Mouse (Mus musculus) layer of hippocampus, adult 9-10 months (tissue): ENCODE measurements at regions not wholly inside any gene's neighbourhood (a gene's known extent, or its start where the extent isn't known, plus 50 kb on each side); places are given as distances from the start of the nearest gene placed in this dataset.

Source experiments
- DNase-seq: peaks from one replicate; pipeline ENCODE4 v3.0.0; 2022; ENCODE audit warnings: low spot score

DNA sequence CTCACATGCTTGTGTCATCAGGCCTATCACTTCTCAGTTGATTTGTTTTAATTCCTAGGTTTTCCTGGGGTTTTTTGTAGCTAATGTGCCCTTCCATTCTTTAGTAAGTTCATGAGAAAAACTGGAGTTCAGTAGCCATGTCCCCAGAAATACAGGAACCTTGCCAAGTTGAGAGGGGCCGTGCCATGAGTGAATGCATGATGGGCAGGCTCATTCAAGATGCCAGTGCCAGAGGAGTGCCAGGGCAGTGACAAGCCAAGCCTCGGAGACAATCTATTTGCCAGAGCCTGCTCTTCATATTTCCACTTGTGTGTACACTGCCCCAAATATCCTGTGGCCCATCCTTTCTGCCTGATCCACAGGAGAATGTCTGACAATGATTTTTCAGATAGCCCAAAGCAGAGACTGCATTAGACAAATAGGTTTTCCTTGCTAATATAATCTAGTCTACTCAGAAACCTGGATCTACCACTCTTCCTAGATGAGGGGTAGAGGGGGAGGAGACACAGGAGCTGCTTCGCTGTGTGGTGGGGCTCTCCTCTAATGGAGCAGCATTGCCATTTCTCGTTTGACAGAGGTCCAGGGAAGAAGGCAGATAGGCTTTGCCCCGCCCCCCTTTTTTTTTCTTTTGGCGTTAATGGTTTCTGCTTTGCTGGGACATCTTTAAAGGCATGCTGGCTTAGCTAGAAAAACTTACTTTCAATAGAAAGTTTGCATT is 569.5 kb upstream of the Arid1b start:
- DNase-seq: no peak

DNA sequence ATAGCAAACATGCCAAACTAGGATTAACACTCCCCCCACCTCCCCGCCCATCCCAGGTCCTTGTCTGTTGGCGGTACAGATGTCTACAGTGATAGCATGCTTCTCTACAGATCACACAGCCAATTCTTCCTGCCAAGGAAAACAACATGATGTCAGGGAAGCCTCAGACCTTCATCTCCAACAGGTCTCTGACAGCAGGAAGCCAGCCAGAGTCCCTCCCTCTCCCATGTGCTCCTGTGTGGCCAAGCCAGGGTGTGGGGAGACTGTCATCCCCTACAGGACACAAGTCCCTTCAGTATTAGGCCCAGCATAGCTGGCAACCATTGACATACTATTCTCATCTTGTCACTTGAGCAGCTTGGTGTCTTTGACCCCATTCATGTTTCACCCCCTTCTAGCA is 568.8 kb upstream of the Arid1b start:
- DNase-seq: no peak

DNA sequence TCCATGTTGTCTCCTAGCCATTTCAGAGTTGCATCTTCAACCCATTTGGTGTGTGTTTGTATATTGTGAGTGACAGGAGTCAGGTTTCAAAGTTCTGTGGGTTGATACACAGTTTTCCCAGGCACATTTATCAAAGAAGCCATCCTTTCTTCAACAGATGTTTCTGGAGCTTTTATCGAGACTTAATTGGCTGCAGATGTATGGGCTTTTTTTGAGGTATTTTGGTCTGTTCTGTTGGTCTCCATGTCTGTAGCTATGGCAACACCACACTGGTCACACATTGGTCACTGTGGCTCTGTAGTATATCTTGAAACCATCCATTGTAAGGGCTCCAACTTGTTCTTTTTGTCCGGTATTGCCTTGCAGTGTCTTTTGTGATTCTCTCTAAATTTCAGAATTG is 565.1 kb upstream of the Arid1b start:
- DNase-seq: no peak

DNA sequence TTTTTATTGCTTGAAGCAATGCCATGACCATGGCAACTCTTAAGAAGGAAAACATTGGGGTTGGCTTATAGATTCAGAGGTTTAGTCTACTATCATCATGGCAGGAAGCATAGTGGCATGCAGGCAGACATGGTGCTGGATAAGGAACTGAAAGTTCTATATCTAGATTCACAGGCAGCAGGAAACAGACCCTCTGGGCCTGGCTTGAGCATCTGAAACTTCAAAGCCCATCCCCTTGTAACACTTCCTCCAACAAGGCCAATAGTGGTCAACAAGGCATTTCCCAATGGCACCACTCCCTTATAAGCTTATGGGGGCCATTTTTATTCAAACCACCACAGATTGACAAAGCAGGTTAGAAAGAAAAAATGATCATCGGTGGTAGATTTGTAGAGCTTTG is 548.5 kb upstream of the Arid1b start:
- DNase-seq: no peak

DNA sequence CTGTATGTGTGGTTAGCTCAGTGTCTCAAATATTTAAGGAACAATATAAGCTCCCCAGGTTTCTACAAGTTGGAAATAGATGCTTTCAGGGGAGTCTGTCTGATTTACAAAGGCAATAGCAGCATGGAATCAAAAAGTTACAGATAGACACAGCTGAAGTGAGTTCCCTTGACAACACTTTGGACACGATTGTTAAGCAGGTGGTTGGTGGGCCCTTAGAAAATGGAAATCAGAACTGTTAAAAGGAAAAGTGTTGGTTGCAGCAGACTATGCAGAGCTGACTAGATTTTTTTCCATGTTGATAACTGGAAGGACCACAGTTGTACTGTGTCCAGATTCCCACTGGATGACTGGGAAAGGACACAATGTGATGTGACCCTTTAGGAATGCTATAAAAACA is 536.6 kb upstream of the Arid1b start:
- DNase-seq: peak; percentile 27

DNA sequence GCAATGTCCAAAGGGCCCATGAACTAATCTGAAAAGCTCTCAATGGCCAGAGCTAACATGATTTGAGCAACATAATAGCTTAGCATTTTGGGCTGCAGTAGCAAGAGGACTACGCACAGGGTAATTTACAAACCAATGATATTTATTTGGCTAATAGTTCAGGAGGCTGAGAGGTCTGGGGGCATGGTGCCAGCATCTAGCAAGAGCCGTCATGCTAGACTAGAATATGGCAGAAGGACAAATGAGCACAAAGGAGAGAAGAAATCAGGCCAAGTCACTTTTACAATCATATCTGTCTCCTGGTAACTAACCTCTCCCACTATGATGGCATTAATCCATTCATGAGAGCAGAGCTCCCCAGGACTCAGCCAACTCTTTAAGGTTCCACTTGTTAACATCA is 532.6 kb upstream of the Arid1b start:
- DNase-seq: no peak

DNA sequence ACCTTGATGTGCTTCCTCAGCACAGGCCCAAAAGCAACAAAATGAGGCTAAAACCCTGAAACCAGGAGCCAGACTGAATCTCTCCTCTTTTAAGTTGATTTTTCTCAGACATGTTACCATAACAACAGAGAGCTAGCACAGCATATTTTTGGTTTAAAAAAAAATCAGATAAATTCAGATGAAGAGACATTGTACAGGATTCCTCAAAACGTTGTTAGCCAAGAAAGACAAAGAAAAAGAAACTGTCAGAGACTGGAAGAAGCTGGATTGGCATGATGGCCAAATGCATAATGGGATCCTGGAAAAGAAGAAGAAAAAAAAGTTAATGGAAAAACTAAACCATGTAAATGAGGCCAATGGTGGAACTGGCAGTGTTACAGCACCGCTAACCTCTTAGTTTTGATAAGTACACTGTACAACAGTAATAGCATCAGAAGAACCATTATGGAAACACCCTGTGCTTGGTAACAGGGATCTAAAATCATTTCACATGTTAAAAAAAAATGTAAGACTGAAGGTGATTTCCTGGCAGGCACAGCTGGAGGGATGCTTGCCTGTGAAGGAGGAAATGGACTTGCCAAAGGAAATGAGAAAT is 529.7 kb upstream of the Arid1b start:
- no peak for DNase-seq

DNA sequence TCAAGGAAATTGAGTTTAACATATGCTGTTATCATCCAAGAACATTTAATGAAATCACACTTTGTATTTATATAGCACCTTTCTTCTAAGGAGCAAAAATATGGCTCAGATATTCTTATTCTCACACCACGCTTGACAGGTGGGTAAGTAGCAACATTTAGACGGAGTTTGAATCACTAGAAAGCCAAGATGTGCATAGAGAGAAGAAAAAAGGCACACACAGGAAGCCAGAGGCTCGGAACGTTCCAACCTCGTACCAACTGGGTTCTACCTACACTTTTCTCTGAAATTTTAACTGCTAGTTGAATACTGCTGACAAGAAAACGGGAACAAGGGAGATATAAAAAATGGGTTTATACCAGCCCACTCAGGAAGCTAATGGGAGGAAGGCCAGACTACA is 528.4 kb upstream of the Arid1b start:
- no peak for DNase-seq

DNA sequence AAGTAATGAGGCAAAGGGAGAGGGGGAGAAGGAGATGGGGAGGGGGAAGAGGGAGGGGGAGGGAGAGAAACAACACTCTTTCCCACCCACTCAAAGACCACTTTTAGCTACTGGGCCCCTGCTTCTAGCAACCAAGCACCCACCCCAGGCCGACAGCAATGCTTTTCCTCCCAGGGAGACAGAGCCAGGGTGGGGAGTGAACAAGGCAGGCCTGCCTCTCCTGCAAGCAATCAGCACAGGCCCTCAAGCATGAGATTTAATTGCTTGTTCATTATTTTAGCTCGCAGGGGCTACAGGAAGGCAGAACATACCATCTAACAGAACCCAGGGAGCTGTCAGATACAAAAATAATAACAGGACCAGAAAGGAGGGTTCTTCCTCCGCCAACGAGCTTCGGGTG is 521.7 kb upstream of the Arid1b start:
- no peak for DNase-seq

DNA sequence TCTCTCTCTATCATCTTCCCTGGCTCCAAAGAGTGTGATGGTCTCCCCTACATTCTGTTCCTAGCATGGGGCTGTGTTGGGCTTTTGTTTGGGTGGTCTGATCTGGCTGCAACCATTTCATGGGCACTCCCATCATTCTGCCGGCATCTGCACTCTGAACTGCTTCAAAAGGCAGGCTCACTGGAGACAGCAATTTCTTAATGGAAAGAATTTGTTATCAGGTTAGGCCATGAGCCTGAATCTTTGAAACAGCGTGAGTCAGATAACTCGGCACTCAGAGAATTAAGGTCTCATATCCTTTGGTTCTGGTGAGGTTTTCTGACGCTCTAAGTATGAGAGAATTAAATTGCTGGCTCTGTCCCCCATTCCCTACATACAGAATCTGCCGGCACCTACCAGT is 519.8 kb upstream of the Arid1b start:
- no peak for DNase-seq

DNA sequence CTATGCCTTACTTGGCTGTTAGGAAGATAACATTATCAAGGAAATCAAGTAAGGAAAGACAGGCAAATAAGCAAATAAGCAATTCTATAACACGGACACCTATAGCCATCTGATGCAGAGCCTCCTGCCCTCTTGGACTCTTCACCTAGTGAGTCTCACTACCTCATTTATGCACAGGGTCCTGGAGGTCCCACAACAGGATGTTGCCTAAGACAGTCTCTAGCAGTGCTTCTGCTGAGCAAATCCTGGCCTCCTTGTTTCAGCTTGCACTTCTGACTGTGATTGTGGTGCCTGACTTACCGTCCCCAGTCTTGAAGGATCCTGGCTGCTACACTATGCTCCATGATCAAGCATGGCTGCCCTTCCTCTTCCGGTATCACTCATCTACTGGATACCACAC is 518.5 kb upstream of the Arid1b start:
- DNase-seq: no peak

DNA sequence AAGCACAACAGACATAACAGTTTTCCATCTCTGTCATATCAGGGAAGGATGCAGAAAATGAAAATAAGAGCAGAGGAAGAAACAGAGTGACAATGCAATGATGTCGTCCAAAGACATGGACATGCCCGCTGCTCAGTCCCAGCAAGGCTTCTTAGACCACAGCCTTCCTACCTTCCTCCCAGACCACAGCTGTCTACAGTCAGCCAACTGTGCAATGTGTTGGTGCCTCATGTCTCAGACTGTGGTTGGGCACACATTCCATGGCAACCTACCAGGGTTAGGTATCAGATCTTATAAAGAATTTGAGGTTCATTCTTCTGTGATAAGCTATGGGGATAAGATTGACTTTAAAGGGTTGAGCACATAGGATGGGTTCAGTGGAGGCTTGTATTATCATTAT is 499.7 kb upstream of the Arid1b start:
- no peak for DNase-seq

DNA sequence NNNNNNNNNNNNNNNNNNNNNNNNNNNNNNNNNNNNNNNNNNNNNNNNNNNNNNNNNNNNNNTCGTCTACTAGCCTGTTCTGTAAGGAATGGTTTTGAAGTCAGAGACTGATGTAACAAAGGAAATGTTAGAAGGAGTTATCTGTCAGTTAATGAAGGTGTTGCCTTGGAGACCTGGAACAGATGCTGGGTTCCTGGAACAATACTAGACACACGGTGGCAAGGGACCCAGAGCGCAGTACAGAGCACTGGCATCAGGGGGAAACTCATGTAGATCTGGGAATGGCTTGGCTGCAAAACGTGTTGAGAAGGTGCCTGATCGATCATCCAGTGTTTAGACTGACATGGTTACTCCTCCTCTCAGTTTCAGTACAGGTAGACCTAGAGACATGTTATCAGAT is 493.6 kb upstream of the Arid1b start:
- DNase-seq: no peak

DNA sequence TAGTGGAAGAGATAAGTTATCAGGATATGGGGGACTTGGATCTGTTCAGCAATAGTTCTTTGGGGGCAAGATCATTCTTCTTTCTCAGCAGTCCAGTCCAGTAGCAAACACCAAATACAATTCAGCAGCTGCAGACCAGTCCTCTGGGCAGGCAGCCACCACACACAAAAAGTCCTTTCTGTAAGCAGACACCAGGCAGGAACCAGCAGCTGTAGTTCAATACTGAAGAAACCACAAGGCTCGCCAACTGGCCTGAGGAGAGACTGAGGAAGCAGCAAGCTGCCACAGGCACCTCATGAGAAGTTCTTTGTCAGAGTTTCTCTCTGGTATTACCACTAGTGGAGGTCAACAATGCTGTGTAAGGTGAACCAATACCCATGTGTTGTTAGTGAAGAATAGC is 493.1 kb upstream of the Arid1b start:
- no peak for DNase-seq

DNA sequence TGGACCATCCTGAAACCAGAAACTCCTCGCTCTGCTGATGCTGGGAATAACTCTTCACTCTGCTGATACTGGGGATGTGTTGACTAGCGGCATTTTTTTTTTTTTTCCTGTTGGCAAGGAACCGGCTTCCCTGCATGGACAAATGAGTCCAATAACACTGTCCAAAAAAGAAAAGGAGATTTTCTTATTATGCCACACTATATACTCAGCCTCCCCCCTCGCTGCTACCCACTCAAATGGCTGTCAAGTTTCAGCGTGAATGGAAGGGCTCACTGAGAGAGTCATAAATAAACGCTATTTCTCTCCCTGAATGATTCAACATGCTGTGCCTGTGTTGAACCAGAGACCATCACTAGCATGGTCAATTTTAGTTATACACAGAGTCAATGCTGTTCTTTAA is 489.2 kb upstream of the Arid1b start:
- DNase-seq: no peak

DNA sequence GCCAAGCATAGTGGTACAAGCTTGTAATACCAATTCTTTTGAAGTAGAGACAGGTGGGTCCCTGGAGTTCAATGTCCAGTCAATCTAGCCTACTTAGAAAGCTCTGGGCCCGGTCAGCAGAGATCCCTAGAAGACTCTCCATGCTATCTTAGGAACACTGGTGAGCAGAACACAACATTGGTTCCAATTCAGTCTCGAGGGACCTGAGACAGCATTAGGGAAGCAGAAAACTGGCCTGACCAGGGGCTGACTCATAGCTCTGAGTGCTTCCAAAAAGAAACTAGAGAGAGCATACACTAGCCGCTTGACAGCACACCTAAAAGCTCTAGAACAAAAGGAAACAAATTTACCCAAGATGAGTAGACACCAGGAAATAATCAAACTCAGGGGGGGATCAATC is 484.6 kb upstream of the Arid1b start:
- DNase-seq: no peak

DNA sequence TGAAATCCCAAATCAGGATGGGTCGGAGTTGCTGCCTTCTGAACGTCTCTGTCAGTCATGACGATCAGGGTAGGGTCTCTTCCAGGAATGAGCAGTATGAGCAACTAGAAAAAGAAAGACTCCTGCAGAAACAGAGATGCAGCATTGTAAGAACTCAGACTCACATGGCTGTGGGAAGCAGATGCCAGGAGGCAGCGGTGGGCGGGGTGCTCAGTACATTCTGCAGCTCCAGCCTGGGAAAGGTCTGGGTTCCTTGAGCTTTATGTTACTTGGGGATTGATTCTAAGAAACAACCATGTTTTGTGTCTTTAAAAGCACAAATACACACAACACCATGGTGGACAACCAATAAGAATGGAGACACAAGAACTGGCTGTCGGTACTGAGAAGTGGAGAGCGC is 478.0 kb upstream of the Arid1b start:
- DNase-seq: peak; percentile 40

DNA sequence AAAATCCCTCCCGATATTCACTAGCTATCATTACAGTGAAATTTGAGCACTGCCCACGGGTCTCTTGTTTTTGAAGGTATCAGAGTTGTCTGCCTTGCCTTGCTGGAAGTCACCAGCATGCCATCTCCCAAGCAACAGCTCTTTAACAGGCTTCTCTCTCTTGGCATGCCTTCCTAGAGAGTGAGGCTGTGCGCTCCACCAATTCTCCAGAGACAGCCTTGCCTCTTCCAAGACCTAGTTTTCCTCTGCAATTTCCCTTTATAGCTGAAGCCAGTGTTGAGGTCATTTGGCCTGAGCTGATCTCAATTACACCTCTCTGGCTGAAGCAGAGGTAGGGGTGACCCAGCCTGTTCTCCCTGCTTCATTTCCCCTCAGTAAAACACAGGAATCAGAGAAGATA is 477.3 kb upstream of the Arid1b start:
- no peak for DNase-seq

DNA sequence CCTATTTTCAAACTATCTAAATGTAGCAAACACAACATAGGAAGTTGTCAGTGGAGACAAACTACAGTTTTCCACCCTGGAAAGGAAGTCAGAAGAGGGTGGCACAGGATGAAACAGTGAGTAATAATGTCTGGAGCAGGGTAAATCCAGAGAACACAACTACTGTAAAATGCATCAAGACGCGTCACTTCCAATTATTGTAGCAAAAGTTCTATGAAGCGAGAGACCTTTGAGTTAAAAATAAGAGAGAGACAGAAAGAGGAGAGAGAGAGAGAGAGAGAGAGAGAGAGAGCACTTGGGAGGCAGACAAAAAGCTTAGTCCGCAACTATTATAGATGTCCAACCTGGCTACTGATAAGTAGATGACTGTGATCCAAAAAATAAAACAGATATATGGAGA is 473.1 kb upstream of the Arid1b start:
- no peak for DNase-seq

DNA sequence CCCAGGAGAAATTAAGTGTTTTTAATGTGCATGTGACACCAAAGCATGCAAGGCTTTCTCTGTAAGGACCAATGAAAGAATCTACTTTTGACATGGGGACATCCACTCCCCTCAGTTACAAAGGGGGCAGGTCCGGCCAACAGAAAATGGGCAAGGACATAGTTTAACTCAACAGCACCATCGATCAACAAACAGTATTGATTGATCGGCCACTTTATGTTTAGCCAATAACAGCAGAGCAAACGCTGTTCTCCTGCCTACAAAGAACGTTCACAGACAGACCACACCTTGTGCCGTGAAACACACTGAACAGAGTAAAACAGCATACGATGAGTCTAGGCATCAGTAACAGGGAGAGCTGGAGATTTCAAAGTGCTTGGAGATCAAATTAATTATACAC is 467.7 kb upstream of the Arid1b start:
- DNase-seq: no peak

DNA sequence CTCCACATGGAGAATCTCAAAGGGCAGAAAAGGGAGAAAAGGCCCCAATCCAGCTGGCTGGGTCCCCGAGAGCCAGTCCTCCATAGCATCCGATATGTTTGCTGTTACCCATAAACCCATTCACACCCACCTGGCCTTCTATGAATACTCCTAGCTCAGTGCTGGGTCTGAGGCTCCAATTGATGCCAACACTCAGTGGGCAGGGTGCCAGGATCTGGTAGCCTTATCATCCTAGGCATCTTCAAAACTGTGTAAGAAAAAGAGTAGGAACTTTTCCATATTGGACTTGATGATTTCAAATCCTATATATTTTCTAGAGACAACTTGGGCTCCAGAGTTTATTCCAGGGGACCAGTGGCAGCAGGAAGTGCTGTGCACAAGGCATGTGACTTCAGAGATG is 462.0 kb upstream of the Arid1b start:
- no peak for DNase-seq

DNA sequence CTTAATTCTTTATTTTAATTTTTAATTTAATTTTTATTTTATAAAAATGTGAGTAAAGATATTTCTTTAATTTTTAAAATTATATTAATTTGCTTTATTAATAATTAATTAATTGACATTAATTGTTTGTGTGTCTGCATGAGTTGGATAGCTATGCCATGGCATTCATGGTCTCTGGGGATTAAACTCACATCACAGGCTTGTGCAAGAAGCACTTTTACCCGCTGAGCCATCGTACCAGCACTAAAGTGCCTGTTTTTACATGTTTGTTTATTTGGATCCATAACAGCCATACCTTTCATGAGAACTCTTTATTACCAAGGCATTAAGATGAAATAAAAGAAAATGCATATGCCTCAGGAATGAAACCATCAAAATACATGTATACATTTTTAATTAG is 453.7 kb upstream of the Arid1b start:
- DNase-seq: no peak

DNA sequence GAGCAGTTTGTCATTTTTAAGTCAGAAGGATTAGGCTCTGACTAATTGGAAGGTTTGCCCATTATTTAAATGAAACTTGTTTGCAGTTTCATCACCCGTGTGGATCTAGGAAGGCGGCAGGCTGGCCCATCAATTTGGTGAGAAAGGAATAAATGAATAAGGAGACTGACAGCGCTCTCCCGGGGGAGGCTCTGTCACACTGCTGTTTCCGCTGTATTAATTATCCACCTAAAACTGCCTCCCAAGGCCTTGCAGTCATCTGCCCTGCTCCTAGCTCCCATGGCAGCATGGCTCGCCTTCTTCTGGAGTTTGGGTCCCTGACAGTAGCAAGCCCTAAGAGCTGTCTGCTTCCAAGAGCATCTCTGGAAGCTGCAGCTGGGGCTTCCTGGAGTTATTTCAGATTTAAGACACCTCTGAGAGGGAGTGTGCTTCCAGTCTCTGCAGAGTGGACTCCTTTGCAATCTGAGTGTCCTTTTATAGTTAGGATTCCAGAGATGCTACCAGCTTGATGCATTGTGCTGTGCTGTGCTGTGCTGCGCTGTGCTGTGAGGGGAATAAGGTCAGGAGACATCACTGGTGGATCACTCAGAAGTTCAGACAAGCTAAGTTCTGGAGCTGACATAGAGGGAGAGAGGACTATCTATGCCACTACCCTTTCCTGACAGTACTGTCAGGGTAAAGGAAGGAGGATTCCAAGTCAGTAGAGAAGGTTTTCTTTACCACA is 452.9 kb upstream of the Arid1b start:
- DNase-seq: no peak

DNA sequence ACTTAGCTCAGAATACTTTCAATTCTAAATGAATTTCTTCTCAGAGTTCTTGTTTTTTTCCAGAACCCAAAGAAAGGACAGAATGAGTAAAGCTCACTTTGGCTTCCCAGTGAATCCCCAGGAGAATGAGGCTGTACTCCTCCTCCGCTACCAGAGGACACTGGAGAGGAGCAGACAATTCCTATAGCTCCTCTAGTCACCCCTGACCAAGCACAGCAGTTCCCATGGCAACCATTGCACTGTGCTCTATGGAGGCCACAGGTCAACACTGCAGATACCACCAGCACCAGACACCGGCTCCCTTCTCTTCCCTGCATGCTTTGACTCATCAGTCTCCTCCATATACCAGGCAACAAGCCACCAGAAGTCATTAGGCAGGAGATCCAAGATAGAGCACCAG is 447.6 kb upstream of the Arid1b start:
- no peak for DNase-seq
